Mouse (Mus musculus) heart, adult 2 months (tissue): ENCODE measurements around the gene Col26a1.

Source experiments
- CTCF ChIP-seq: fragments of 200-600 bp; IDR thresholded peaks from 2 replicates; pipeline ENCODE4 v1.8.1; 2022; ENCODE audit warnings: antibody characterized with exemption, mild to moderate bottlenecking, moderate library complexity
- EP300 ChIP-seq: fragments of 200-500 bp; IDR thresholded peaks from 2 replicates; pipeline ENCODE4 v1.6.1; 2011; ENCODE audit warnings: low read depth, low read length, control low read depth; ENCODE audit not compliant: insufficient read depth
- POLR2A ChIP-seq: fragments of 200-500 bp; IDR thresholded peaks from 2 replicates; pipeline ENCODE4 v1.6.1; 2011; ENCODE audit warnings: mild to moderate bottlenecking, low read depth, low read length, control low read depth; ENCODE audit not compliant: insufficient read depth

- TF ChIP-seq CTCF (no peak), POLR2A (0 out of 2 replicates have a peak, but pooled peaks have one; percentile 17), EP300 (peak; percentile 85)
Measured at GRCm38 (mm10) chr5:136907991-136908857, 25.2 kb upstream of the Col26a1 start, which contains the start of gene Ift22.
